Mouse (Mus musculus) liver, postnatal 0 days (tissue): ENCODE data around the gene Chrnd.

ENCODE experiments used
- CTCF ChIP-seq: sonication (generic); IDR thresholded peaks from 2 replicates; pipeline ENCODE4 v1.5.1; 2016; ENCODE audit warnings: antibody characterized with exemption, low read depth
- EP300 ChIP-seq: IDR thresholded peaks from 2 replicates; pipeline ENCODE4 v1.6.1; 2016; ENCODE audit warnings: antibody characterized with exemption, low read depth, mild to moderate bottlenecking

GRCm38 (mm10) chr1:87211431-87211830 lies 21.0 kb downstream of the Chrnd start:
- TF ChIP-seq CTCF (no peak), EP300 (no peak)
